Mouse (Mus musculus): ENCODE measurements at regions not wholly inside any gene's neighbourhood (a gene's known extent, or its start where the extent isn't known, plus 50 kb on each side); places are given as distances from the start of the nearest gene placed in this dataset.

- TF ChIP-seq FLI1 (IDR thresholded peaks at IDR 0.05; ENCODE audit: low read length) = no peak
- no peak for TF ChIP-seq GATA1 (IDR thresholded peaks at IDR 0.05; ENCODE audit: borderline replicate concordance, low read length)
- peaks cover 15% of the 10 kb centered on the region for H3K4me1 ChIP-seq
- no peaks in the 10 kb centered on the region for H3K27me3 ChIP-seq (replicated peaks)
- H3K9me3 ChIP-seq = peaks cover 4% of the 10 kb centered on the region; the same call in 1 of the 2 replicates
- peak overlapping the region; percentile 62 for H3K4me3 ChIP-seq (replicated peaks)
- H3K36me3 ChIP-seq (replicated peaks; ENCODE audit: low read length) = peaks cover 10% of the 10 kb centered on the region
Measured at GRCm38 (mm10) chr4:93481247-93481646, 145.9 kb upstream of the Tusc1 start.

- H3K4me1 ChIP-seq = peaks cover 15% of the 10 kb centered on the region
- TF ChIP-seq GATA1 (IDR thresholded peaks at IDR 0.05; ENCODE audit: borderline replicate concordance, low read length) (no peak), FLI1 (IDR thresholded peaks at IDR 0.05; ENCODE audit: low read length) (no peak)
- peaks cover 4% of the 10 kb centered on the region; the same call in 1 of the 2 replicates for H3K9me3 ChIP-seq
- no peaks in the 10 kb centered on the region for H3K27me3 ChIP-seq (replicated peaks)
- H3K36me3 ChIP-seq (replicated peaks; ENCODE audit: low read length) = peaks cover 10% of the 10 kb centered on the region
- H3K4me3 ChIP-seq (replicated peaks) = no peak overlapping the region
Measured at GRCm38 (mm10) chr4:93477189-93477767, 142.0 kb upstream of the Tusc1 start.

GRCm38 (mm10) chr4:93467998-93468397 is 132.7 kb upstream of the Tusc1 start:
- TF ChIP-seq GATA1 (IDR thresholded peaks at IDR 0.05; ENCODE audit: borderline replicate concordance, low read length) (no peak), FLI1 (IDR thresholded peaks at IDR 0.05; ENCODE audit: low read length) (no peak)
- H3K9me3 ChIP-seq = no peaks in the 10 kb centered on the region
- H3K36me3 ChIP-seq (replicated peaks; ENCODE audit: low read length) = no peaks in the 10 kb centered on the region
- H3K4me1 ChIP-seq = peaks cover 11% of the 10 kb centered on the region
- H3K27me3 ChIP-seq (replicated peaks) = no peaks in the 10 kb centered on the region
- H3K4me3 ChIP-seq (replicated peaks) = no peak overlapping the region

- H3K36me3 ChIP-seq (replicated peaks; ENCODE audit: low read length) = no peaks in the 10 kb centered on the region
- TF ChIP-seq GATA1 (IDR thresholded peaks at IDR 0.05; ENCODE audit: borderline replicate concordance, low read length) (no peak), FLI1 (IDR thresholded peaks at IDR 0.05; ENCODE audit: low read length) (no peak)
- H3K4me1 ChIP-seq = peaks cover 11% of the 10 kb centered on the region
- H3K27me3 ChIP-seq (replicated peaks) = no peaks in the 10 kb centered on the region
- no peaks in the 10 kb centered on the region for H3K9me3 ChIP-seq
- H3K4me3 ChIP-seq (replicated peaks) = no peak overlapping the region
Measured at GRCm38 (mm10) chr4:93467424-93467823, 132.1 kb upstream of the Tusc1 start.

GRCm38 (mm10) chr4:93451357-93451756 is 116.0 kb upstream of the Tusc1 start:
- Histone ChIP-seq H3K27me3 (replicated peaks) (no peaks in the 10 kb centered on the region), H3K4me3 (replicated peaks) (no peak overlapping the region), H3K36me3 (replicated peaks; ENCODE audit: low read length) (no peaks in the 10 kb centered on the region), H3K4me1 (no peaks in the 10 kb centered on the region), H3K9me3 (no peaks in the 10 kb centered on the region)
- TF ChIP-seq FLI1 (IDR thresholded peaks at IDR 0.05; ENCODE audit: low read length) = no peak
- TF ChIP-seq GATA1 (IDR thresholded peaks at IDR 0.05; ENCODE audit: borderline replicate concordance, low read length) = no peak

GRCm38 (mm10) chr4:93450831-93451230 is 115.5 kb upstream of the Tusc1 start:
- H3K27me3 ChIP-seq (replicated peaks) = no peaks in the 10 kb centered on the region
- no peaks in the 10 kb centered on the region for H3K9me3 ChIP-seq
- no peak for TF ChIP-seq FLI1 (IDR thresholded peaks at IDR 0.05; ENCODE audit: low read length)
- TF ChIP-seq GATA1 (IDR thresholded peaks at IDR 0.05; ENCODE audit: borderline replicate concordance, low read length) = no peak
- no peaks in the 10 kb centered on the region for H3K4me1 ChIP-seq
- H3K36me3 ChIP-seq (replicated peaks; ENCODE audit: low read length) = no peaks in the 10 kb centered on the region
- H3K4me3 ChIP-seq (replicated peaks) = no peak overlapping the region

- H3K27me3 ChIP-seq (replicated peaks) = no peaks in the 10 kb centered on the region
- H3K9me3 ChIP-seq = no peaks in the 10 kb centered on the region
- H3K36me3 ChIP-seq (replicated peaks; ENCODE audit: low read length) = no peaks in the 10 kb centered on the region
- TF ChIP-seq FLI1 (IDR thresholded peaks at IDR 0.05; ENCODE audit: low read length) (no peak), GATA1 (IDR thresholded peaks at IDR 0.05; ENCODE audit: borderline replicate concordance, low read length) (no peak)
- no peaks in the 10 kb centered on the region for H3K4me1 ChIP-seq
- H3K4me3 ChIP-seq (replicated peaks) = no peak overlapping the region
Measured at GRCm38 (mm10) chr4:93444666-93445065, 109.4 kb upstream of the Tusc1 start.

GRCm38 (mm10) chr4:93438587-93439336 is 103.5 kb upstream of the Tusc1 start:
- H3K4me3 ChIP-seq (replicated peaks) = no peak overlapping the region

GRCm38 (mm10) chr4:93437386-93438130 is 102.2 kb upstream of the Tusc1 start:
- Histone ChIP-seq H3K36me3 (replicated peaks; ENCODE audit: low read length) (no peaks in the 10 kb centered on the region), H3K4me3 (replicated peaks) (no peak overlapping the region), H3K9me3 (no peaks in the 10 kb centered on the region), H3K4me1 (no peaks in the 10 kb centered on the region), H3K27me3 (replicated peaks) (no peaks in the 10 kb centered on the region)
- no peak for TF ChIP-seq FLI1 (IDR thresholded peaks at IDR 0.05; ENCODE audit: low read length)
- TF ChIP-seq GATA1 (IDR thresholded peaks at IDR 0.05; ENCODE audit: borderline replicate concordance, low read length) = no peak

More at GRCm38 (mm10) chr4:93438587-93439336, 103.5 kb upstream of the Tusc1 start:
- Histone ChIP-seq H3K4me1 (no peaks in the 10 kb centered on the region), H3K36me3 (replicated peaks; ENCODE audit: low read length) (no peaks in the 10 kb centered on the region), H3K9me3 (no peaks in the 10 kb centered on the region), H3K27me3 (replicated peaks) (no peaks in the 10 kb centered on the region)
- no peak for TF ChIP-seq FLI1 (IDR thresholded peaks at IDR 0.05; ENCODE audit: low read length)

- no peak overlapping the region for H3K4me3 ChIP-seq (replicated peaks)
- no peak for TF ChIP-seq GATA1 (IDR thresholded peaks at IDR 0.05; ENCODE audit: borderline replicate concordance, low read length)
- no peak for TF ChIP-seq FLI1 (IDR thresholded peaks at IDR 0.05; ENCODE audit: low read length)
Measured at GRCm38 (mm10) chr4:93412695-93413094, 77.4 kb upstream of the Tusc1 start.

More at GRCm38 (mm10) chr4:93412695-93413094, 77.4 kb upstream of the Tusc1 start:
- Histone ChIP-seq H3K9me3 (no peaks in the 10 kb centered on the region), H3K27me3 (replicated peaks) (no peaks in the 10 kb centered on the region), H3K4me1 (no peaks in the 10 kb centered on the region), H3K36me3 (replicated peaks; ENCODE audit: low read length) (no peaks in the 10 kb centered on the region)
